Mouse (Mus musculus): ENCODE data around the gene Fto.
A peak's percentile ranks its signal among the peaks of the same experiment; 100 is the strongest.

The Fto gene

GRCm38 (mm10) chr8:91669461-91670071 is 356.2 kb downstream of the Fto start:
- DNase-seq (ENCODE audit: low spot score): no peak

- DNase-seq (ENCODE audit: low spot score): no peak
Observed at GRCm38 (mm10) chr8:91676928-91677327, 363.6 kb downstream of the Fto start.

GRCm38 (mm10) chr8:91679451-91679850 is 366.1 kb downstream of the Fto start:
- DNase-seq (ENCODE audit: low spot score): no peak

- DNase-seq (ENCODE audit: low spot score): no peak
Observed at GRCm38 (mm10) chr8:91680125-91680524, 366.8 kb downstream of the Fto start.

- no peak for DNase-seq (ENCODE audit: low spot score)
Observed at GRCm38 (mm10) chr8:91684596-91685317, 371.4 kb downstream of the Fto start.

GRCm38 (mm10) chr8:91685408-91685807 is 372.1 kb downstream of the Fto start:
- DNase-seq (ENCODE audit: low spot score): peak; percentile 77

- DNase-seq (ENCODE audit: low spot score): no peak
Observed at GRCm38 (mm10) chr8:91692056-91692721, 378.9 kb downstream of the Fto start.

- DNase-seq (ENCODE audit: low spot score): peak; percentile 6
Observed at GRCm38 (mm10) chr8:91706533-91706932, 393.2 kb downstream of the Fto start.

- DNase-seq (ENCODE audit: low spot score): no peak
Observed at GRCm38 (mm10) chr8:91708661-91709060, 395.3 kb downstream of the Fto start.

GRCm38 (mm10) chr8:91709768-91710167 is 396.4 kb downstream of the Fto start:
- no peak for DNase-seq (ENCODE audit: low spot score)

- no peak for DNase-seq (ENCODE audit: low spot score)
Observed at GRCm38 (mm10) chr8:91711202-91711601, 397.9 kb downstream of the Fto start.

- DNase-seq (ENCODE audit: low spot score): no peak
Observed at GRCm38 (mm10) chr8:91711981-91712598, 398.8 kb downstream of the Fto start.

GRCm38 (mm10) chr8:91712731-91713569 is 399.6 kb downstream of the Fto start:
- no peak for DNase-seq (ENCODE audit: low spot score)

GRCm38 (mm10) chr8:91713677-91714312 is 400.5 kb downstream of the Fto start:
- DNase-seq (ENCODE audit: low spot score): no peak

GRCm38 (mm10) chr8:91714733-91715132 is 401.4 kb downstream of the Fto start:
- peak; percentile 22 for DNase-seq (ENCODE audit: low spot score)

- no peak for DNase-seq (ENCODE audit: low spot score)
Observed at GRCm38 (mm10) chr8:91715387-91716085, 402.2 kb downstream of the Fto start.

Measured in adipocyte (in vitro differentiated cells).